30 mouse cellular contexts compared by ENCODE assay signal in genomic region chr14:23689681-23690080, GRCm38 (mm10).
DNase-seq lines count a peak whose midpoint lies in the region; ATAC-seq and TF ChIP-seq lines count a peak whose summit lies in the region.
"Had no signal": no experiment of that assay in that cellular context is flagged by ENCODE, and none has a peak within 500 bp of the region (broad histone marks: within the 10 kb centered on the region; RNA-seq: fewer than 3 reads in every experiment).

No protein-coding gene starts in this region.

- no peak overlapping the region for H3K4me3 ChIP-seq in kidney, postnatal 0 days (replicated peaks; ENCODE audit: low read depth, low read length)
- no peak overlapping the region for H3K4me3 ChIP-seq in embryonic facial prominence, embryonic 11.5 days (ENCODE audit: low read depth, low read length)
- no peak overlapping the region for H3K4me3 ChIP-seq in limb, embryonic 13.5 days
- no peak overlapping the region for H3K4me3 ChIP-seq in midbrain, embryonic 10.5 days
- H3K4me3 ChIP-seq in midbrain, embryonic 14.5 days (replicated peaks; ENCODE audit: low read depth, low read length): no peak overlapping the region
- H3K4me3 ChIP-seq: erythroblast, embryonic 14.5 days; forebrain, embryonic 12.5 days; heart, embryonic 15.5 days; midbrain, embryonic 13.5 days; neural tube, embryonic 12.5 days; stomach, embryonic 15.5 days had no signal

- H3K36me3 ChIP-seq in kidney, postnatal 0 days (ENCODE audit: insufficient read depth, low read length): no peaks in the 10 kb centered on the region
- no peaks in the 10 kb centered on the region for H3K36me3 ChIP-seq in embryonic facial prominence, embryonic 11.5 days (replicated peaks; ENCODE audit: control insufficient read depth, insufficient read depth, low read depth, low read length)
- no peaks in the 10 kb centered on the region for H3K36me3 ChIP-seq in limb, embryonic 13.5 days
- H3K36me3 ChIP-seq in midbrain, embryonic 10.5 days: no peaks in the 10 kb centered on the region
- H3K36me3 ChIP-seq in midbrain, embryonic 14.5 days (ENCODE audit: control insufficient read depth, insufficient read depth, low read length): no peaks in the 10 kb centered on the region
- H3K36me3 ChIP-seq: forebrain, embryonic 12.5 days; G1E; heart, embryonic 15.5 days; midbrain, embryonic 13.5 days; neural tube, embryonic 12.5 days; stomach, embryonic 15.5 days had no signal

- no peak for ATAC-seq in kidney, postnatal 0 days (replicated peaks; ENCODE audit: low FRiP score, low read depth)
- ATAC-seq in embryonic facial prominence, embryonic 11.5 days (replicated peaks; ENCODE audit: insufficient number of reproducible peaks, low FRiP score, low TSS enrichment, low read depth): no peak
- peak; percentile 77 for ATAC-seq in limb, embryonic 13.5 days (ENCODE audit: low FRiP score, low read depth)
- no peak for ATAC-seq in midbrain, embryonic 14.5 days (ENCODE audit: low FRiP score, low TSS enrichment)
- ATAC-seq: midbrain, embryonic 13.5 days; Patski had no signal

- H3K27ac ChIP-seq in kidney, postnatal 0 days: no peak overlapping the region
- H3K27ac ChIP-seq in embryonic facial prominence, embryonic 11.5 days (replicated peaks; ENCODE audit: low read depth, low read length): no peak overlapping the region
- no peak overlapping the region for H3K27ac ChIP-seq in limb, embryonic 13.5 days
- no peak overlapping the region for H3K27ac ChIP-seq in midbrain, embryonic 10.5 days (replicated peaks)
- H3K27ac ChIP-seq in midbrain, embryonic 14.5 days (replicated peaks; ENCODE audit: low read depth, low read length): no peak overlapping the region
- H3K27ac ChIP-seq: forebrain, embryonic 12.5 days; heart, embryonic 15.5 days; hindbrain, embryonic 14.5 days; midbrain, embryonic 13.5 days; neural tube, embryonic 12.5 days; stomach, embryonic 15.5 days had no signal

- no peak overlapping the region for H3K4me2 ChIP-seq in kidney, postnatal 0 days (ENCODE audit: low read length)
- H3K4me2 ChIP-seq in embryonic facial prominence, embryonic 11.5 days (ENCODE audit: low read depth, low read length): no peak overlapping the region
- no peak overlapping the region for H3K4me2 ChIP-seq in limb, embryonic 13.5 days (replicated peaks)
- no peak overlapping the region for H3K4me2 ChIP-seq in midbrain, embryonic 14.5 days (ENCODE audit: low read length)
- H3K4me2 ChIP-seq: forebrain, embryonic 12.5 days; heart, embryonic 15.5 days; hindbrain, embryonic 14.5 days; liver, embryonic 11.5 days; midbrain, embryonic 13.5 days; neural tube, embryonic 12.5 days; stomach, embryonic 15.5 days had no signal

- H3K27me3 ChIP-seq in kidney, postnatal 0 days (ENCODE audit: insufficient read depth, low read length): no peaks in the 10 kb centered on the region
- H3K27me3 ChIP-seq in embryonic facial prominence, embryonic 11.5 days (ENCODE audit: control insufficient read depth, insufficient read depth, low read length): no peaks in the 10 kb centered on the region
- H3K27me3 ChIP-seq in limb, embryonic 13.5 days: peaks cover 10% of the 10 kb centered on the region; the same call in 1 of the 2 replicates
- no peaks in the 10 kb centered on the region for H3K27me3 ChIP-seq in midbrain, embryonic 10.5 days (ENCODE audit: low read depth, poor library complexity, severe bottlenecking)
- no peaks in the 10 kb centered on the region for H3K27me3 ChIP-seq in midbrain, embryonic 14.5 days (ENCODE audit: control insufficient read depth, insufficient read depth, low read length)
- H3K27me3 ChIP-seq: CH12.LX; forebrain, embryonic 12.5 days; midbrain, embryonic 13.5 days; neural tube, embryonic 12.5 days; Patski; stomach, embryonic 15.5 days had no signal

- no peaks in the 10 kb centered on the region for H3K9me3 ChIP-seq in kidney, postnatal 0 days (replicated peaks; ENCODE audit: low read length)
- no peaks in the 10 kb centered on the region for H3K9me3 ChIP-seq in embryonic facial prominence, embryonic 11.5 days (replicated peaks; ENCODE audit: control insufficient read depth, low read length)
- H3K9me3 ChIP-seq in limb, embryonic 13.5 days: no peaks in the 10 kb centered on the region
- no peaks in the 10 kb centered on the region for H3K9me3 ChIP-seq in midbrain, embryonic 10.5 days (replicated peaks)
- no peaks in the 10 kb centered on the region for H3K9me3 ChIP-seq in midbrain, embryonic 14.5 days (ENCODE audit: control insufficient read depth, low read length)
- H3K9me3 ChIP-seq: forebrain, embryonic 12.5 days; G1E; heart, embryonic 15.5 days; midbrain, embryonic 13.5 days; neural tube, embryonic 12.5 days; stomach, embryonic 15.5 days had no signal

- peak; percentile 51 for DNase-seq in kidney, postnatal 0 days (ENCODE audit: low spot score)
- DNase-seq in kidney, adult 8-10 months: no peak
- DNase-seq in embryonic facial prominence, embryonic 11.5 days (ENCODE audit: low spot score): peak; percentile 33
- peak; percentile 13 for DNase-seq in gastrocnemius, postnatal 10 days
- DNase-seq in midbrain, embryonic 10.5 days (ENCODE audit: low spot score): no peak
- DNase-seq in midbrain, embryonic 14.5 days: no peak
- DNase-seq in spleen, adult 12 weeks (ENCODE audit: low spot score): no peak
- DNase-seq: adrenal gland, postnatal 36 days; B cell, adult 2 months; heart, postnatal 4 days; kidney, adult 2 months; kidney, postnatal 25 days; layer of hippocampus, postnatal 36 days; lung, adult 18-20 months; lung, postnatal 10 days; retina, postnatal 1 day; right cerebral cortex, postnatal 25 days; thymus, adult 18-20 months had no signal

- no peaks in the 10 kb centered on the region for H3K4me1 ChIP-seq in kidney, postnatal 0 days (replicated peaks; ENCODE audit: insufficient read depth, low read length)
- no peaks in the 10 kb centered on the region for H3K4me1 ChIP-seq in embryonic facial prominence, embryonic 11.5 days (ENCODE audit: control insufficient read depth, insufficient read depth, low read length)
- H3K4me1 ChIP-seq in limb, embryonic 13.5 days: peaks cover 21% of the 10 kb centered on the region
- no peaks in the 10 kb centered on the region for H3K4me1 ChIP-seq in midbrain, embryonic 10.5 days
- H3K4me1 ChIP-seq in midbrain, embryonic 14.5 days (ENCODE audit: control insufficient read depth, insufficient read depth, low read length): no peaks in the 10 kb centered on the region
- H3K4me1 ChIP-seq: forebrain, embryonic 12.5 days; heart, embryonic 15.5 days; midbrain, embryonic 13.5 days; neural tube, embryonic 12.5 days; stomach, embryonic 15.5 days had no signal

- no peak for TF ChIP-seq CTCF in kidney, postnatal 0 days (IDR thresholded peaks at IDR 0.05; ENCODE audit: low read depth)

- H3K9ac ChIP-seq in kidney, postnatal 0 days (ENCODE audit: low read depth, low read length): no peak overlapping the region
- no peak overlapping the region for H3K9ac ChIP-seq in embryonic facial prominence, embryonic 11.5 days (replicated peaks; ENCODE audit: low read length)
- no peak overlapping the region for H3K9ac ChIP-seq in limb, embryonic 13.5 days
- no peak overlapping the region for H3K9ac ChIP-seq in midbrain, embryonic 14.5 days (replicated peaks; ENCODE audit: low read length)
- H3K9ac ChIP-seq: forebrain, embryonic 12.5 days; heart, embryonic 15.5 days; hindbrain, embryonic 14.5 days; midbrain, embryonic 13.5 days; neural tube, embryonic 12.5 days; stomach, embryonic 15.5 days had no signal

- WGBS in kidney, postnatal 0 days: 38% methylated on average over 5 of the region's 5 CpGs
- WGBS in embryonic facial prominence, embryonic 11.5 days: 41% methylated on average over 5 of the region's 5 CpGs
- 26% methylated on average over 5 of the region's 5 CpGs for WGBS in limb, embryonic 13.5 days
- WGBS in midbrain, embryonic 10.5 days: 69% methylated on average over 5 of the region's 5 CpGs
- 65% methylated on average over 5 of the region's 5 CpGs for WGBS in midbrain, embryonic 14.5 days

Comparison
In these comparisons a context has a peak if more than half of its experiments do, and no peak if none do; other contexts are left out.
1. DNase-seq: peak in kidney, postnatal 0 days (single experiment), embryonic facial prominence, embryonic 11.5 days (single experiment) and gastrocnemius, postnatal 10 days (single experiment); none in kidney, adult 8-10 months (0 of 2), midbrain, embryonic 10.5 days (single experiment), midbrain, embryonic 14.5 days (single experiment) and spleen, adult 12 weeks (single experiment).